Mouse (Mus musculus) forebrain, embryonic 14.5 days (tissue): ENCODE data around the gene Htr2a. TPM values are rescaled to one million over a fixed set of nuclear protein-coding genes. Genes with fewer than 3 reads are reported as not detected.

Source experiments
- ATAC-seq: fragments of 200-750 bp; cut with Nextera tagmentation; 2 replicates; pipeline ENCODE4 v1.8.0; 2017; ENCODE audit warnings: mild to moderate bottlenecking, moderate library complexity
- DNase-seq: peaks from one replicate; pipeline ENCODE4 v3.0.0-alpha.2; 2015; ENCODE audit warnings: low spot score
- H3K27ac ChIP-seq: fragments of 300-500 bp; sonication (generic); 2 replicates; pipeline ENCODE4 v1.5.1; 2014; ENCODE audit warnings: low read depth, mild to moderate bottlenecking, control low read depth, low read length, moderate library complexity
- H3K27me3 ChIP-seq: fragments of 300-500 bp; sonication (generic); replicated peaks from 2 replicates; pipeline ENCODE4 v1.6.1; 2014; ENCODE audit warnings: low read length, control low read depth, mixed read lengths; ENCODE audit not compliant: control insufficient read depth, insufficient read depth
- H3K36me3 ChIP-seq: fragments of 300-500 bp; sonication (generic); 2 replicates; pipeline ENCODE4 v1.6.1; 2014; ENCODE audit warnings: low read length, control low read depth; ENCODE audit not compliant: control insufficient read depth, insufficient read depth
- H3K4me1 ChIP-seq: fragments of 300-500 bp; sonication (generic); 2 replicates; pipeline ENCODE4 v1.6.1; 2014; ENCODE audit warnings: antibody characterized with exemption, low read length, control low read depth; ENCODE audit not compliant: control insufficient read depth, insufficient read depth
- H3K4me2 ChIP-seq: fragments of 300-500 bp; sonication (generic); 2 replicates; pipeline ENCODE4 v1.6.1; 2014; ENCODE audit warnings: mild to moderate bottlenecking, control low read depth, low read length
- H3K4me3 ChIP-seq: fragments of 300-500 bp; sonication (generic); 2 replicates; pipeline ENCODE4 v1.5.1; 2014; ENCODE audit warnings: low read depth, low read length, control low read depth
- H3K9ac ChIP-seq: fragments of 300-500 bp; sonication (generic); 2 replicates; pipeline ENCODE4 v1.6.1; 2014; ENCODE audit warnings: mild to moderate bottlenecking, low read length, control low read depth, moderate library complexity
- H3K9me3 ChIP-seq: fragments of 300-500 bp; sonication (generic); replicated peaks from 2 replicates; pipeline ENCODE4 v1.6.1; 2016; ENCODE audit warnings: low read length, control low read depth, mixed read lengths; ENCODE audit not compliant: control insufficient read depth
- WGBS: fragments of 180-500 bp; shearing (Covaris S2); extraction: QIAGEN DNeasy Blood & Tissue Kit; methylation state at CpG from one replicate; pipeline ENCODE4 v1.1.7; 2014; 5-methylcytosine and 5-hydroxymethylcytosine counted together
- polyA plus RNA-seq: library from polyadenylated mRNA; unstranded; fragments of >200 nt; fragmentation: Nextera tagmentation; extraction: Ambion mirVana; gene quantifications from 2 replicates; pipeline ENCODE4 v1.2.1, GENCODE M21; 2014

The Htr2a gene
- polyA plus RNA-seq: 1.8 and 2.7 TPM in 2 replicates

- H3K27ac ChIP-seq: no peak within 1 kb of the TSS
- WGBS: under 1% methylated on average over 20 of the region's 20 CpGs
- no peaks in the 10 kb centered on the region for H3K36me3 ChIP-seq
These were observed at the start of gene Htr2a for GRCm38 (mm10) chr14:74640819-74641381. Htr2a (plus strand) TSS chr14:74640840.

GRCm38 (mm10) chr14:74601333-74602087 lies 39.1 kb upstream of the Htr2a start:
- H3K27me3 ChIP-seq: no peaks in the 10 kb centered on the region
- no peak overlapping the region for H3K27ac ChIP-seq
- WGBS: 76% methylated on average over 5 of the region's 5 CpGs
- no peak overlapping the region for H3K4me2 ChIP-seq
- H3K4me3 ChIP-seq: no peak overlapping the region
- H3K36me3 ChIP-seq: no peaks in the 10 kb centered on the region
- no peak for ATAC-seq
- H3K9ac ChIP-seq: no peak overlapping the region
- H3K9me3 ChIP-seq: no peaks in the 10 kb centered on the region
- H3K4me1 ChIP-seq: no peaks in the 10 kb centered on the region
- no peak for DNase-seq

More at GRCm38 (mm10) chr14:74640819-74641381, at the start of gene Htr2a:
- DNase-seq: peak; percentile 63
- Histone ChIP-seq H3K9me3 (no peaks in the 10 kb centered on the region), H3K4me2 (peak within 1 kb of the TSS; percentile 85), H3K4me1 (peaks cover 7% of the 10 kb centered on the region; the same call in 1 of the 2 replicates), H3K27me3 (peaks cover 8% of the 10 kb centered on the region), H3K9ac (peak within 1 kb of the TSS; percentile 54), H3K4me3 (peak within 1 kb of the TSS; percentile 36)
- ATAC-seq: peak; percentile 67; the same call in 1 of the 2 replicates

- WGBS: 57% methylated on average over 7 of the region's 7 CpGs
These were observed 38.1 kb upstream of the Htr2a start for GRCm38 (mm10) chr14:74602543-74602942.

GRCm38 (mm10) chr14:74603131-74603766 lies 37.4 kb upstream of the Htr2a start:
- H3K27ac ChIP-seq: no peak overlapping the region
- no peaks in the 10 kb centered on the region for H3K4me1 ChIP-seq
- H3K36me3 ChIP-seq: no peaks in the 10 kb centered on the region
- no peaks in the 10 kb centered on the region for H3K9me3 ChIP-seq
- H3K27me3 ChIP-seq: no peaks in the 10 kb centered on the region
- DNase-seq (no peak), ATAC-seq (no peak)
- H3K4me2 ChIP-seq: no peak overlapping the region
- 93% methylated on average over 7 of the region's 7 CpGs for WGBS
- no peak overlapping the region for H3K9ac ChIP-seq
- H3K4me3 ChIP-seq: no peak overlapping the region

More at GRCm38 (mm10) chr14:74602543-74602942, 38.1 kb upstream of the Htr2a start:
- peak; percentile 57; the same call in 1 of the 2 replicates for ATAC-seq
- Histone ChIP-seq H3K9ac (no peak overlapping the region), H3K4me1 (no peaks in the 10 kb centered on the region), H3K27ac (no peak overlapping the region), H3K9me3 (no peaks in the 10 kb centered on the region), H3K4me2 (no peak overlapping the region), H3K36me3 (no peaks in the 10 kb centered on the region), H3K27me3 (no peaks in the 10 kb centered on the region), H3K4me3 (no peak overlapping the region)
- peak; percentile 68 for DNase-seq

GRCm38 (mm10) chr14:74611326-74611725 lies 29.3 kb upstream of the Htr2a start:
- ATAC-seq (no peak), DNase-seq (no peak)
- Histone ChIP-seq H3K4me1 (no peaks in the 10 kb centered on the region), H3K36me3 (no peaks in the 10 kb centered on the region), H3K27ac (no peak overlapping the region), H3K9me3 (no peaks in the 10 kb centered on the region), H3K9ac (no peak overlapping the region), H3K4me3 (no peak overlapping the region), H3K4me2 (no peak overlapping the region), H3K27me3 (no peaks in the 10 kb centered on the region)
- WGBS: 88% methylated on average over 8 of the region's 8 CpGs

- no peaks in the 10 kb centered on the region for H3K36me3 ChIP-seq
- H3K9me3 ChIP-seq: 0 out of 2 replicates have a peak, but pooled peaks cover 3% of the 10 kb centered on the region
- no peak overlapping the region for H3K4me2 ChIP-seq
- H3K27me3 ChIP-seq: no peaks in the 10 kb centered on the region
- no peak overlapping the region for H3K27ac ChIP-seq
- no peak overlapping the region for H3K9ac ChIP-seq
- no peak overlapping the region for H3K4me3 ChIP-seq
- DNase-seq: no peak
- WGBS: 66% methylated on average over 4 of the region's 4 CpGs
- H3K4me1 ChIP-seq: no peaks in the 10 kb centered on the region
- ATAC-seq: no peak
These were observed 21.8 kb upstream of the Htr2a start for GRCm38 (mm10) chr14:74618858-74619257.

- Histone ChIP-seq H3K4me1 (peaks cover 7% of the 10 kb centered on the region; the same call in 1 of the 2 replicates), H3K27me3 (peaks cover 8% of the 10 kb centered on the region), H3K4me3 (no peak overlapping the region), H3K9ac (no peak overlapping the region), H3K27ac (no peak overlapping the region), H3K9me3 (no peaks in the 10 kb centered on the region), H3K4me2 (no peak overlapping the region), H3K36me3 (no peaks in the 10 kb centered on the region)
- DNase-seq: no peak
- WGBS: 92% methylated on average over 4 of the region's 4 CpGs
- ATAC-seq: no peak
These were observed 2.6 kb upstream of the Htr2a start for GRCm38 (mm10) chr14:74638071-74638470.

GRCm38 (mm10) chr14:74641668-74642230 lies 1.1 kb downstream of the Htr2a start:
- ATAC-seq (no peak), DNase-seq (no peak)
- Histone ChIP-seq H3K4me2 (peak overlapping the region; percentile 85), H3K9me3 (no peaks in the 10 kb centered on the region), H3K27ac (no peak overlapping the region), H3K27me3 (peaks cover 8% of the 10 kb centered on the region), H3K9ac (peak overlapping the region; percentile 54), H3K36me3 (no peaks in the 10 kb centered on the region), H3K4me3 (peak overlapping the region; percentile 36), H3K4me1 (peaks cover 7% of the 10 kb centered on the region; the same call in 1 of the 2 replicates)
- 6% methylated on average over 17 of the region's 17 CpGs for WGBS
